Mouse (Mus musculus) limb, embryonic 15.5 days (tissue): ENCODE data around the gene Tsn. TPM values are rescaled to one million over a fixed set of nuclear protein-coding genes. Genes with fewer than 3 reads are reported as not detected.

Experiments
- ATAC-seq: fragments of 200-750 bp; cut with Nextera tagmentation; 2 replicates; pipeline ENCODE4 v1.8.0; 2017; ENCODE audit warnings: low read depth, moderate TSS enrichment; ENCODE audit not compliant: insufficient number of reproducible peaks, low FRiP score, low TSS enrichment
- H3K27ac ChIP-seq: fragments of 300-500 bp; sonication (generic); 2 replicates; pipeline ENCODE4 v1.5.1; 2015; ENCODE audit warnings: moderate library complexity, mild to moderate bottlenecking, inconsistent platforms
- H3K27me3 ChIP-seq: fragments of 300-500 bp; sonication (generic); 2 replicates; pipeline ENCODE4 v1.6.1; 2015; ENCODE audit warnings: inconsistent platforms
- H3K36me3 ChIP-seq: fragments of 300-500 bp; sonication (generic); 2 replicates; pipeline ENCODE4 v1.6.1; 2015; ENCODE audit warnings: inconsistent platforms
- H3K4me1 ChIP-seq: fragments of 300-500 bp; sonication (generic); 2 replicates; pipeline ENCODE4 v1.6.1; 2015; ENCODE audit warnings: inconsistent platforms
- H3K4me2 ChIP-seq: fragments of 300-500 bp; sonication (generic); 2 replicates; pipeline ENCODE4 v1.6.1; 2015; ENCODE audit warnings: mild to moderate bottlenecking, inconsistent platforms
- H3K4me3 ChIP-seq: fragments of 300-500 bp; sonication (generic); 2 replicates; pipeline ENCODE4 v1.5.1; 2015; ENCODE audit warnings: mild to moderate bottlenecking, inconsistent platforms
- H3K9ac ChIP-seq: fragments of 300-500 bp; sonication (generic); 2 replicates; pipeline ENCODE4 v1.6.1; 2015; ENCODE audit warnings: inconsistent platforms
- H3K9me3 ChIP-seq: fragments of 300-500 bp; sonication (generic); 2 replicates; pipeline ENCODE4 v1.6.1; 2016; ENCODE audit warnings: inconsistent platforms
- WGBS: fragments of 180-500 bp; shearing (Covaris S2); methylation state at CpG from one replicate; pipeline ENCODE4 v1.1.7; 2015; 5-methylcytosine and 5-hydroxymethylcytosine counted together
- polyA plus RNA-seq: library from polyadenylated mRNA; unstranded; fragments of >200 nt; fragmentation: Nextera tagmentation; extraction: Ambion mirVana; gene quantifications from 2 replicates; pipeline ENCODE4 v1.2.1, GENCODE M21; 2015

Gene Tsn
- polyA plus RNA-seq: 274 and 277 TPM in 2 replicates

DNA sequence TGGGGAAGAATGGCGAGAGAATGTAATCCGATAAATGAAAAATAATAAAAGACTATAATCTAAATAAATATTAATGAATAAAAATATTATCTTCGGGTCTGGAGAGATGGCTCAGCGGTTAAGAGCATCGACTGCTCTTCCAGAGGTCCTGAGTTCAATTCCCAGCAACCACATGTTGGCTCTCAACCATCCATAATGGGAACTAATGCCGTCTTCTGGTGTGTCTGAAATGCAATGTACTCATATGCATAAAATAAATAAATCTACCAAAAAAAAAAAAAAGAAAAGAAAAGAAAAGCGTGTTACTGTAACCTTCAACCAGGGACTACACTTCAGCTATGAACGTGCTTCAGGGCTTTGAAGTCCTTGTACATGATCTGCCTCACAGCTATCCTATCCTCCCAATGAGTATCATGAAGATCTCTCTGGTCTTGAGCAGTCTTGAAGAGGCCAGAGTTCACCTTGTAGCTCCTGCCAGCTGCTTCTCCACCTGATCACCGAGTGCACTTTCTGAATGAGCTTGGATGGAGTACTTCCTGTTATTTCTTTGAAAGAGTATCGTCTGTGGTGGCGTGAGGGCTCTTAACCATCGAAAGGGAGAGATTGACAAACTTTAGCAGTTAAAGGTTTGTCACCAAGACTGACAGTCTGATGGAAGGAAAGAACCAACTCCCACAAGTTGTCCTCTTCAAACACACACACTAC lies at the start of gene Tsn:
Gene Tsn, minus strand, starts transcription at position 118 of the 705 bp plus-strand sequence.
- peak within 1 kb of the TSS; percentile 72 for H3K4me2 ChIP-seq
- peaks cover 8% of the 10 kb centered on the region; the same call in 1 of the 2 replicates for H3K4me1 ChIP-seq
- H3K27ac ChIP-seq: peak within 1 kb of the TSS; percentile 94
- 49% methylated on average over 12 of the region's 12 CpGs for WGBS
- H3K4me3 ChIP-seq: peak within 1 kb of the TSS; percentile 83
- ATAC-seq: no peak
- H3K9me3 ChIP-seq: no peaks in the 10 kb centered on the region
- no peaks in the 10 kb centered on the region for H3K27me3 ChIP-seq
- peak within 1 kb of the TSS; percentile 93 for H3K9ac ChIP-seq
- H3K36me3 ChIP-seq: peaks cover 8% of the 10 kb centered on the region

DNA sequence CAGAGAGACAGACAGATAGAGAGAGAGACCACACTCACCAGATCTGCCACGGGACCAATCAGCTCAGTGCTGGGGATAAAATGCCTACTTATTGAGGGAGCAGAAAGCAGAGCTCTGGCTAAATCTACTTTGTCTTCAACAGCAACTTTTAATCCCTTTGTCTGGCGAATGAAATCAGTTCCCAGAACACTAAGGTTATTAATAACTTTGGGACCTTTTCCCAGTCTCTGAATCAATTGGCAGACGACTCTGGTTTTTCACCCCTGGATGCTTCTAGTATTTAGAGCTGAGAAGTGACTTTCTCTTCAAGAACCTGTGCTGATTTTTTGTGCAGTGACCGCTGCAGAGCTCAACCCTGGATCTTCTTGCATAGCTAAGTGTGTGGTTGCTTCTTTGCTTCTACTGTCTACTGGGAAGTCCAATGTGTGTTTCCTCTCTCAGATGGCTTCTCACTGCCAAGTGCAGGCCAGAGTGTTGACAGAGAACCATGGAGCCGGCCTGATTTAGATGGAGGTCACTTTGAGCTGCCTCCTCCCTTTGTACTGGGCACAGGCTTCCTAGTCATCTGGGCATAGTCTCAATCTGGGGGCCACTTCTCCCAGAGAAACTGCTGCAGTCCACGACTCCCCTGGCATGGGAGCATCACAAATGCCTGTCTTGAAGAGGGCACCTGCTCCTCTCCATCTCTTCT lies 47.7 kb upstream of the Tsn start:
- Histone ChIP-seq H3K4me1 (no peaks in the 10 kb centered on the region), H3K27ac (no peak overlapping the region), H3K27me3 (no peaks in the 10 kb centered on the region), H3K9me3 (no peaks in the 10 kb centered on the region), H3K36me3 (no peaks in the 10 kb centered on the region), H3K9ac (no peak overlapping the region), H3K4me2 (no peak overlapping the region), H3K4me3 (no peak overlapping the region)
- WGBS: 68% methylated on average over 6 of the region's 6 CpGs
- no peak for ATAC-seq

DNA sequence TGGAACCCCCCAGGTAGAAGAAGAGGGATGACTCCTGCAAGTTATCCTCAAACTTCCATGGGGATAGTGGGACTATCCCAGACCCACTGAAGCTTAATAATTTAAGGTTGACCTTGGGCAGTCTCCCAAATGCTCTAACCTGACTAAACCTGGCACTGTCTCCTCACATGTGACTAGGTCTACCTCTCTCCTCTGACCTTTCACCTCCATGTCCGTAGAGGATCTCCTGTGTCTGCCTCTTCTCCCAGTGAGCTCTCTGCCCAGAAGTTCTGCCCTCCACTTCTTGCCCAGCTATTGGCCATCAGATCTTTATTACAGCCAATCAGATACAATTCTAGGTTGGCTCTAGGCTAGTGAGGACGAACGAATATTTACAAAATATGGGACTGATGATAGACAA lies 38.4 kb upstream of the Tsn start:
- H3K4me3 ChIP-seq: no peak overlapping the region
- 74% methylated on average over 3 of the region's 3 CpGs for WGBS
- no peak for ATAC-seq
- no peaks in the 10 kb centered on the region for H3K9me3 ChIP-seq
- no peaks in the 10 kb centered on the region for H3K27me3 ChIP-seq
- no peak overlapping the region for H3K4me2 ChIP-seq
- H3K36me3 ChIP-seq: no peaks in the 10 kb centered on the region
- H3K4me1 ChIP-seq: no peaks in the 10 kb centered on the region
- H3K9ac ChIP-seq: no peak overlapping the region
- no peak overlapping the region for H3K27ac ChIP-seq

DNA sequence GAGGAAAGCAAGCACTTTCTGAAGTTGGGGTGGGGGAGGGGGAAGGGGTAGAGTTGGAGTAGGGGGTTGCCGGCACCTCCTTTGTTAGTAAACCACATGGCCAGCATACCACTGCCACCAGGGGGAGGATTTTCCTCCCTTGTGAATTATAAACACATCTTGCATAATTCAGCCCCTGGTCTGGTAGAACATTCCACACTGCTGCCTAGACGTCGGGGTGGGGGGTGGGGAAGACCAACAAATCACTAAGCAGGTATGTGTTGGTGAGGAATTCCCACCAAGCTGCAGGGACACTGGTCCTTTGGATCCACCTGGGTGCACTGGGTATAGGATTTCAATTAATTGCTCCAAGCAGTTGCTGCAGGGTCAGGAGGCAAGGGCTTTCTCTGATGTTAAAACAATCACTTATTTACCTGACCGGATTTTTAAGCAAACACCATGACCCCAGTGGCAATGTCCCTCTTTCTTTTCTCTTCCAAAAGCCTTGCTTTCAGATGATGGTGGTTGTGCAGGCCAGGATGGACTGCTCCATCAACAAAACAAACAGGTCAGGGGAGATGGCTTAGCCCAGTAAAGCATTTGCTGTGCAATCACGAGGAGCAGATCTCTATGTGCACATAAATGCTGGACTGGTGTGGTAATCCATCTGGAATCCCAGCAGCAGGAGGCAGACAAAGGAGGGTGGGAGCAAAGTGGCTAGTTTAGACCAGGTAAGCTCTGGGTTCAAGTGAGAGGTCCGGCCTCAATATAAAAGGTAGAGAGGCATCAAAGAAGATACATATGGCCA lies 32.3 kb upstream of the Tsn start:
- WGBS: 23% methylated on average over 6 of the region's 6 CpGs
- Histone ChIP-seq H3K27ac (no peak overlapping the region), H3K9me3 (no peaks in the 10 kb centered on the region), H3K4me2 (no peak overlapping the region), H3K36me3 (no peaks in the 10 kb centered on the region), H3K9ac (no peak overlapping the region), H3K4me3 (no peak overlapping the region), H3K27me3 (no peaks in the 10 kb centered on the region), H3K4me1 (0 out of 2 replicates have a peak, but pooled peaks cover 4% of the 10 kb centered on the region)
- ATAC-seq: no peak

DNA sequence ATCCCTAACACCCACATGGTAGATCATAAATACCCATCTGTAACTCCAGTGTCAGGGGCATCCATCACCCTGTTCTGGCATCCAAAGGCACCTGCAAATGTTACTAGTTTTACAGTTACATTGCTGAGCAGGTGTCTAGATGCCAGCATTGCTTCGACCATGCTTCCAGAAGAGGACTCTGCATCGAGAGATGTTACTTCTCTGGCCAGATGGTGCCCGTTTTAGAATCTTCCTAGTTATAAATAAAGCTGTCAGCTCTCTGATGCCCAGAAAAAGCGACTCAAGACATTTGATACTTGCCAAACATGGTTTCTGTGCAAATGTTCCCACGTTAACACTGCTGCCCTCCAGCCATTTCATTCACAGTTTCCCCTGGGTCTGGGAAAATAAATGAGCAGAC lies 26.4 kb upstream of the Tsn start:
- H3K4me2 ChIP-seq: no peak overlapping the region
- H3K36me3 ChIP-seq: peaks cover 23% of the 10 kb centered on the region
- no peaks in the 10 kb centered on the region for H3K4me1 ChIP-seq
- ATAC-seq: no peak
- no peaks in the 10 kb centered on the region for H3K9me3 ChIP-seq
- no peak overlapping the region for H3K9ac ChIP-seq
- H3K27me3 ChIP-seq: no peaks in the 10 kb centered on the region
- no peak overlapping the region for H3K4me3 ChIP-seq
- no peak overlapping the region for H3K27ac ChIP-seq
- WGBS: 56% methylated on average over 5 of the region's 5 CpGs

DNA sequence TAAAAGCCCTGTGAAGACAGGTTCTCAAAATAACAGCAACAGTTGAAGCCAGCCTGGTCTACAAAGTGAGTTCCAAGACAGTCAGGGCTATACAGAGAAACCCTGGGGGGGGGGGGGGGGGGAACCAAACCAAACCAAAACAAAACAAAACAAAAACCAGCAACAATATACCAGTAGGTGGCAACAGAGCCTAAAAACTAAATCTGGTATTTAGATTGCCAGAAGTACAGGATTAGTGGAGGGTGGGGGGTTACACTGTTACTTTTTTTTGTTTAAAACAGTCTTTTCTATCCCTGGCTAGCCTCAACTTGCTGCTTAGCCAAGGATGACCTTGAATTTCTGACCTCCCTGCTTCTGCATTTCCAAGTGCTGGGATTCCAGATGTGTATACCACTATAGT lies 24.3 kb upstream of the Tsn start:
- no peaks in the 10 kb centered on the region for H3K9me3 ChIP-seq
- no peak overlapping the region for H3K9ac ChIP-seq
- no peak for ATAC-seq
- no peaks in the 10 kb centered on the region for H3K4me1 ChIP-seq
- H3K27ac ChIP-seq: no peak overlapping the region
- peaks cover 44% of the 10 kb centered on the region for H3K36me3 ChIP-seq
- H3K4me2 ChIP-seq: no peak overlapping the region
- H3K4me3 ChIP-seq: no peak overlapping the region
- no peaks in the 10 kb centered on the region for H3K27me3 ChIP-seq

DNA sequence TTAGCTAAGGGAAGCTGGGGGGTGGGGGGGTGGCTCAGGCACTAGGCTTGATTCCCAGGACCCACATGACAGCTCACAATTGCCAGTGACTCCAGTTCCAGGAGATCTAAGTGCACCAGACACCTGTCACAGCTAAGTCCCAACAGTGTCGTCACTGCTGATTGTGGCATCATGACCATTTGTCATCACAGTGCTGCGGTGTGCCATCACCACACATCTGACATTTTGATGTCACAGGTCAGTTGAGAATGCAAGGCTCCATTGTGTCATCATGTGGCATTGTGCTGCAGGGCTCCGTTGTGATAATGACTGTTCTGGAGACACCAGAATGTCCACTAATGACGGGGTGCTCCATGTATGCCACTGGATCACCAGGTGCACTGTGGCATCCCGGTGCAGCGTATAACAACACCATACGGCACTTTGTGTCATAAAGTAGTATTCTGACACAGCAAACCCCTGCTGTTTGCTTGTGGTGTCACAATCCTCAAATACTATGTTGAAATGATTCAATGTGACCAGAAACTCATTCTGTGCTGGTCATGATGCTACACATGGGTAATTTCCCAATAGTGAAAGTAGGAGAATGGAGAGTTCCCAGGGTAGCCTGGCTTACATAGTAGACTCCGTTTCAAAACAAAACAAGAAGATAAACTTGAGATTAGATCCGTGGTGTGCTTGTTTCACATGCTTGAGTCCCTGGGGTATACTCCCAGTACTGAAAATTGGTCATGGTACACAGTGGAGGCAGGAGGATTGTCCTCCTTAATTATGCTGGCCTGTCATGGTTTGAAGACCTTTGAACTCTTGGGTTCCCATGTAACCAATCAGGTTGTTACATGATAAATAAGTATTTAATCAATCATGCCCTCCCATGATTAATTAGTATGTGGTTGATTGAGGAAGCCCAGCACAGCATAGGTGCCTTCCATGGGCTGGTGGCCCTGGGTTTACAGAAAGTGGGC lies 23.5 kb upstream of the Tsn start:
- no peaks in the 10 kb centered on the region for H3K27me3 ChIP-seq
- H3K4me1 ChIP-seq: no peaks in the 10 kb centered on the region
- no peak overlapping the region for H3K27ac ChIP-seq
- peaks cover 52% of the 10 kb centered on the region for H3K36me3 ChIP-seq
- H3K4me2 ChIP-seq: no peak overlapping the region
- H3K9ac ChIP-seq: no peak overlapping the region
- H3K4me3 ChIP-seq: no peak overlapping the region
- ATAC-seq: no peak
- no peaks in the 10 kb centered on the region for H3K9me3 ChIP-seq
- WGBS: 84% methylated on average over 9 of the region's 9 CpGs

DNA sequence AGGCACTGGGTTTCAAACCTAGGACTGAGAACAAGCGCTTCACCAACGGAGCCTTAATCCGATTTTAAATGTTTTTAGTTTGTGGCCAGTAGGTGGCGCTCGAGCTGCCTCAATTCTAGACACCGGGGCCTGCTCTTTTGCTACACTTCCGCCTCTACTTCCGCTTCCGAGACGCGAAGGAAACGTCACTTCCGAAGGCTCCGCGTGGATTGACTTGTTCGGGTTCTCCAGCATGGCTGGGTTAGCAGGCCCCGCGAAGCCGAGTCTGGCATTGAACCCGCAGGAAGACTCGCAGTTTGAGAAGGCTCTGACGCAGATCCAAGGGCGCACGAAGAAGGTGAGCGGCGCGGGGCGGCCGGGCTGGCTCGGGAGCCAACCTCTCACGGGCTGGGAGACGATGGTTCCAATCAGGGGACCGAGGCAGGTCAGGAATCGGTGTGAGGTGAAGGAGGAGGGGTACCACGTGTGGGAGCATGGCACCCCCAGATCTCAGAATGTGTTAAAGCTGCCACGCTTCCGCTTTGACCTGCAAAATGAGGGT lies 10.2 kb upstream of the Tsn start, which contains the start of gene Nifk:
Gene Nifk, plus strand, starts transcription at position 179 of the 541 bp plus-strand sequence.
- H3K36me3 ChIP-seq: peaks cover 25% of the 10 kb centered on the region
- H3K9me3 ChIP-seq: no peaks in the 10 kb centered on the region
- ATAC-seq: peak; percentile 64
- peak within 1 kb of the TSS; percentile 95 for H3K4me3 ChIP-seq
- no peaks in the 10 kb centered on the region for H3K27me3 ChIP-seq
- H3K9ac ChIP-seq: peak within 1 kb of the TSS; percentile 81
- peak within 1 kb of the TSS; percentile 63 for H3K27ac ChIP-seq
- WGBS: under 1% methylated on average over 37 of the region's 37 CpGs
- peaks cover 12% of the 10 kb centered on the region for H3K4me1 ChIP-seq
- peak within 1 kb of the TSS; percentile 59 for H3K4me2 ChIP-seq

DNA sequence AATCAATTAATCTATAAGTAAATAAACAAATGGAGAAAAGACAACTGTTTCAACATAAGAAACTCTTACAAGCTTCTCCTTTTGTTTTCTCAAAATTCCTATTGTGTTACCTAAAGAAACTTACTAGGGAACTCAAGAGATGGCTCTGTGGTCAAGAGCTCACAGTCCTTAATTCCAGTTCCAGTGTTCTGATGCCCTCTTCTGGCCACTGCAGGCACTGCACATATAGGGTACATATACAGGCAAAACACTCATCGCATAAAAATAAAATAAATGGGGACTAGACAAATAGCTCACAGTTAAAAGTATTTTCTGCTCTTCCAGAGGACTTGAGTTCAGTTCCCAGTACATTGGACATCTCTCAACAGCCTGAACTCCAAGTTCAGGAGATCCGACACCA lies 9.2 kb upstream of the Tsn start:
- peaks cover 22% of the 10 kb centered on the region for H3K36me3 ChIP-seq
- ATAC-seq: no peak
- H3K4me3 ChIP-seq: no peak overlapping the region
- H3K9me3 ChIP-seq: no peaks in the 10 kb centered on the region
- no peak overlapping the region for H3K27ac ChIP-seq
- no peak overlapping the region for H3K9ac ChIP-seq
- 64% methylated on average over 2 of the region's 2 CpGs for WGBS
- H3K27me3 ChIP-seq: no peaks in the 10 kb centered on the region
- H3K4me1 ChIP-seq: peaks cover 12% of the 10 kb centered on the region
- no peak overlapping the region for H3K4me2 ChIP-seq

DNA sequence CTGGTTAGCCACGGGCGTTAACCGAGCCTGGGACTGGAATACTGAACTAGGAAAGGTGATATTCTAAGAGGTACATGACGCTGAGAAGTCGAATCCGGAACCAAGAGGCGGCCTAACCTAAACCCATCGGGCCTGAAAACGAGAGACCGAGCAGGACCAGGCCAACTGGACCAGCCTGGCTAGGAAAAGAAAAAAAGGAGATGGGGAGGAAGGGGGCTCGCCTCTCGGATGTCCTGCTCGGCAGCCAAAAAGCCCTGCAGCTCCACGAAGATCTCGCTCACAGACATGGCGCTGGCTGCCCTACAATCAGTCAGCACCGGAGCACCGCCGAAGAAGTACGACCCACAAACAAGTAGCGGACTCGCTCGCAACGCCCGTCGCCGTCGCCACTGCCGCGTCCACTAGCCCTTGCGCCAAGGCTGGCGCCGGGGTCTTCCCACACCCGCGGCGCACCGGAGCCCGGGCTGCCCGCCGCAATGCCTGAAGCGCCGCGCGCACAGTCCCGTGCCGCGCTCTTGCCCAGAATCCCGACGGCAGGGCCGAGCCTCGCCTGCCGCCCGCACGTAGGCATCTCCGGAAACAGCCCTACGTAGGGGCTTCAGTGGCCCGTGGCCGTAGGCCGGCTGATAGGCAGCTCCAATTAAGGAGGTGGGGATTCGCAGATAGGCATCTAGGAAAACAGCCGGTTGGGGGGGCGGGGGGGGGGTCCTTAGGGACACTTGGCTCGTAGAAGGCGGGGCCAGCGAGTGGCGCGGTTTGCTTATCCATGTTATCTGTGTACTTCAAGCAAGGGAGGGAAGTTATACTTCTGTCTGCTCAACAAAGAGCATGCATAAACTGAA lies 538 bp downstream of the Tsn start:
- H3K4me3 ChIP-seq: peak overlapping the region; percentile 83
- H3K27ac ChIP-seq: peak overlapping the region; percentile 94
- WGBS: under 1% methylated on average over 67 of the region's 67 CpGs
- no peaks in the 10 kb centered on the region for H3K27me3 ChIP-seq
- H3K4me1 ChIP-seq: peaks cover 8% of the 10 kb centered on the region; the same call in 1 of the 2 replicates
- no peaks in the 10 kb centered on the region for H3K9me3 ChIP-seq
- peak overlapping the region; percentile 93 for H3K9ac ChIP-seq
- ATAC-seq: peak; percentile 97
- H3K36me3 ChIP-seq: peaks cover 15% of the 10 kb centered on the region
- peak overlapping the region; percentile 72 for H3K4me2 ChIP-seq
